Mouse (Mus musculus) hindbrain, embryonic 15.5 days (tissue): ENCODE measurements at regions not wholly inside any gene's neighbourhood (a gene's known extent, or its start where the extent isn't known, plus 50 kb on each side); places are given as distances from the start of the nearest gene placed in this dataset.

Source experiments
- ATAC-seq: fragments of 200-750 bp; cut with Nextera tagmentation; 2 replicates; pipeline ENCODE4 v1.8.0; 2017; ENCODE audit warnings: low read depth, moderate number of reproducible peaks, moderate TSS enrichment; ENCODE audit not compliant: low FRiP score
- H3K27ac ChIP-seq: fragments of 300-500 bp; sonication (generic); replicated peaks from 2 replicates; pipeline ENCODE4 v1.5.1; 2015; ENCODE audit warnings: mild to moderate bottlenecking, inconsistent platforms
- H3K27me3 ChIP-seq: fragments of 300-500 bp; sonication (generic); 2 replicates; pipeline ENCODE4 v1.6.1; 2015; ENCODE audit warnings: control low read depth, inconsistent platforms
- H3K36me3 ChIP-seq: fragments of 300-500 bp; sonication (generic); 2 replicates; pipeline ENCODE4 v1.6.1; 2015; ENCODE audit warnings: control low read depth, inconsistent platforms
- H3K4me1 ChIP-seq: fragments of 300-500 bp; sonication (generic); replicated peaks from 2 replicates; pipeline ENCODE4 v1.6.1; 2015; ENCODE audit warnings: control low read depth, inconsistent platforms
- H3K4me2 ChIP-seq: fragments of 300-500 bp; sonication (generic); 2 replicates; pipeline ENCODE4 v1.6.1; 2015; ENCODE audit warnings: moderate library complexity, mild to moderate bottlenecking, inconsistent platforms
- H3K4me3 ChIP-seq: fragments of 300-500 bp; sonication (generic); 2 replicates; pipeline ENCODE4 v1.5.1; 2015; ENCODE audit warnings: mild to moderate bottlenecking, inconsistent platforms
- H3K9ac ChIP-seq: fragments of 300-500 bp; sonication (generic); 2 replicates; pipeline ENCODE4 v1.6.1; 2015; ENCODE audit warnings: inconsistent platforms
- H3K9me3 ChIP-seq: fragments of 300-500 bp; sonication (generic); 2 replicates; pipeline ENCODE4 v1.6.1; 2016; ENCODE audit warnings: control low read depth, inconsistent platforms
- WGBS: fragments of 180-500 bp; shearing (Covaris S2); methylation state at CpG from one replicate; pipeline ENCODE4 v1.1.7; 2015; 5-methylcytosine and 5-hydroxymethylcytosine counted together

- ATAC-seq: no peak; the same call in 1 of the 2 replicates
- no peak overlapping the region for H3K9ac ChIP-seq
- H3K4me3 ChIP-seq: no peak overlapping the region
- H3K27me3 ChIP-seq: no peaks in the 10 kb centered on the region
- no peak overlapping the region for H3K27ac ChIP-seq
- 50% methylated on average over 5 of the region's 5 CpGs for WGBS
- no peak overlapping the region for H3K4me2 ChIP-seq
- H3K36me3 ChIP-seq: no peaks in the 10 kb centered on the region
- no peaks in the 10 kb centered on the region for H3K9me3 ChIP-seq
- no peaks in the 10 kb centered on the region for H3K4me1 ChIP-seq
Observed at GRCm38 (mm10) chr3:58206776-58207398, 207.6 kb upstream of the Tsc22d2 start.

- WGBS: 65% methylated on average over 3 of the region's 3 CpGs
- H3K4me1 ChIP-seq: no peaks in the 10 kb centered on the region
- H3K36me3 ChIP-seq: no peaks in the 10 kb centered on the region
- ATAC-seq: no peak
- H3K4me2 ChIP-seq: no peak overlapping the region
- H3K4me3 ChIP-seq: no peak overlapping the region
- no peak overlapping the region for H3K27ac ChIP-seq
- H3K9me3 ChIP-seq: no peaks in the 10 kb centered on the region
- H3K9ac ChIP-seq: no peak overlapping the region
- H3K27me3 ChIP-seq: no peaks in the 10 kb centered on the region
Observed at GRCm38 (mm10) chr3:58211016-58211415, 203.5 kb upstream of the Tsc22d2 start.

- Histone ChIP-seq H3K4me1 (no peaks in the 10 kb centered on the region), H3K9me3 (no peaks in the 10 kb centered on the region), H3K27me3 (no peaks in the 10 kb centered on the region), H3K4me3 (no peak overlapping the region), H3K36me3 (no peaks in the 10 kb centered on the region), H3K27ac (no peak overlapping the region), H3K9ac (no peak overlapping the region), H3K4me2 (no peak overlapping the region)
- ATAC-seq: no peak
- WGBS: 87% methylated on average over 2 of the region's 2 CpGs
Observed at GRCm38 (mm10) chr3:58224696-58225095, 189.8 kb upstream of the Tsc22d2 start.

DNA sequence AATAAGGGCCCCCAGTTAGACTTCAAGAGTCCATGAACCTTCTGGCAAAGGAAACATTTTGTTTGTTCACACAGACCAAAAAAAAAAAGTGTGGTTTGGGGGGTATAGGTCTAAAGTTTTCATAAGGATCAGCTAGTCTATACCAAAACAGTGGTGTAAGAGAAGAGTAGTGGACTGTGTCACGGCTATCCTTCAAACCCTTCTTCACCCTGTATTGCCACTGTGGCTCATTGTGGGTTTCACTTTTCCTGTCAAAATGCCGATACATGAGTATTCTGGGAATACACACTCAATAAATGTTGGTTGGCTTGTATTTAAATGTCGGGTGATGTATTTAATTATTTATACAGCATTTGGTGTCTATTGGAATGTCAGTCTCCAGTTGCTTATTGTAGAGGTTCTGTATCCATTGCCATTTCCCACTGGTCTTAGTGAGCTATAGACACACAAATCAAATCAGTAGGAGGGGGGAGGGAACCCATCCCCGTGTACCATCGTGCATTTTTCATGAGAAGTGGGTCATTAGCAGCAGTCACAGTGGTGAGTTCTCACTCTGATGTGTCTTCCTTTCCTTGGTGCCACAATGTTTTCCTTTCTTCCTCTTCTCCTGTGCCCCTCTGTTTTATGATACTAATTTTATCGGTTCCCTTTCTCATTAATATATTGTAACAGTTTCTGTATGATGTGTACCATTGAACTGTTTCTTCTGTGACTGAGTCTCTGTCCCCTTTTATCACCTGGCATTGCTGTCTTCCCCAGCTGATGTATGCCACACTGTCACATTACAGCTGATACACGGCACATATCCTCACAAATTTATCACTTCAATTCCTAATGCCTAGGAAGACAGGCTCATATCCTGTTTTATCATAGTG, 187.8 kb upstream of the Tsc22d2 start:
- 66% methylated on average over 7 of the region's 7 CpGs for WGBS
- H3K9me3 ChIP-seq: no peaks in the 10 kb centered on the region
- no peak overlapping the region for H3K4me3 ChIP-seq
- no peak overlapping the region for H3K4me2 ChIP-seq
- H3K27me3 ChIP-seq: no peaks in the 10 kb centered on the region
- H3K4me1 ChIP-seq: no peaks in the 10 kb centered on the region
- no peak for ATAC-seq
- no peak overlapping the region for H3K27ac ChIP-seq
- no peaks in the 10 kb centered on the region for H3K36me3 ChIP-seq
- H3K9ac ChIP-seq: no peak overlapping the region

GRCm38 (mm10) chr3:58227322-58227627, 187.2 kb upstream of the Tsc22d2 start:
- ATAC-seq: no peak
- Histone ChIP-seq H3K4me2 (no peak overlapping the region), H3K36me3 (no peaks in the 10 kb centered on the region), H3K9ac (no peak overlapping the region), H3K27ac (no peak overlapping the region), H3K27me3 (no peaks in the 10 kb centered on the region), H3K4me1 (no peaks in the 10 kb centered on the region), H3K4me3 (no peak overlapping the region), H3K9me3 (no peaks in the 10 kb centered on the region)
- 68% methylated on average over 5 of the region's 5 CpGs for WGBS

GRCm38 (mm10) chr3:58228189-58228588, 186.3 kb upstream of the Tsc22d2 start:
- no peak overlapping the region for H3K9ac ChIP-seq
- no peak overlapping the region for H3K27ac ChIP-seq
- no peak overlapping the region for H3K4me2 ChIP-seq
- 68% methylated on average over 3 of the region's 3 CpGs for WGBS
- H3K27me3 ChIP-seq: no peaks in the 10 kb centered on the region
- no peak overlapping the region for H3K4me3 ChIP-seq
- no peaks in the 10 kb centered on the region for H3K9me3 ChIP-seq
- no peak for ATAC-seq
- no peaks in the 10 kb centered on the region for H3K36me3 ChIP-seq
- no peaks in the 10 kb centered on the region for H3K4me1 ChIP-seq

GRCm38 (mm10) chr3:58231746-58232145, 182.8 kb upstream of the Tsc22d2 start:
- no peak overlapping the region for H3K4me3 ChIP-seq
- H3K9me3 ChIP-seq: no peaks in the 10 kb centered on the region
- no peak overlapping the region for H3K4me2 ChIP-seq
- 66% methylated on average over 2 of the region's 2 CpGs for WGBS
- no peak overlapping the region for H3K9ac ChIP-seq
- no peak for ATAC-seq
- H3K27ac ChIP-seq: no peak overlapping the region
- H3K27me3 ChIP-seq: no peaks in the 10 kb centered on the region
- H3K36me3 ChIP-seq: no peaks in the 10 kb centered on the region
- H3K4me1 ChIP-seq: no peaks in the 10 kb centered on the region

GRCm38 (mm10) chr3:58233296-58233695, 181.2 kb upstream of the Tsc22d2 start:
- no peak for ATAC-seq
- no peak overlapping the region for H3K4me3 ChIP-seq
- no peak overlapping the region for H3K27ac ChIP-seq
- no peaks in the 10 kb centered on the region for H3K27me3 ChIP-seq
- WGBS: 61% methylated on average over 2 of the region's 2 CpGs
- H3K36me3 ChIP-seq: no peaks in the 10 kb centered on the region
- H3K4me2 ChIP-seq: no peak overlapping the region
- no peaks in the 10 kb centered on the region for H3K4me1 ChIP-seq
- no peaks in the 10 kb centered on the region for H3K9me3 ChIP-seq
- H3K9ac ChIP-seq: no peak overlapping the region

DNA sequence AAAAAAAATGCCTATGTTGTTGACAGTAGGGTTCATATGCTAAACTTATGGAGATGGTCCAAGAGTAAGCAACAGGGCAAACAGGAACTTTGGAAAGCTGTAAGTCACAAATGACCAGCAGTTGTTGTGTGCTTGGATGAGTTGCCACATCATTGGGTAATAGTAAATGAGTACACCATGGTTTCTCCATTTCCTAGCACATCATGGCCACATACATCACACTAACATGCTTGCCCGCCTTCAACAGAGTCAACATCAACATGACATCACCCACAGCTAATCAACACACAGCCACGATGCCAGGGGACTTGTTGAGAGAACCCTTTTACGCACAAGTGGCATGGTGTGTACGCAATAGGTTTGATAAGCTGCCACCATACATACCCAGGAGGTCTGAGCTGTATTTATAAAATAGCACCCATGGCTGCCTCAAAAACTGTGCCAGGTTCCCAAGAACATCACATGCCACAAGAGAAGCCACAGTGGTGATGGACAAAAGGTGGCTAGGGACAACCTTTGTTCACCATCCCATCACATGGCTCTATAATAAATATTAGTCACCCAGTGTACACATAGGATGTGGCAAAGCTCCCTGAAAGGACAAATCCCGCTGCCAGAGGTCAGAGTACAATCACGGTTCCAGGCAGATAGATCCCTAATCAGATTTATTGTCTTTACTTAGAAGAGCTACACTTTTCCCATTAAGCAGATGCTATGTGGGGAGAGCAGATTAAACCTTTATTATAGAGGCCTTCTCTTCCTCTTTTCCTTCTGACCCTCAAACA, 179.5 kb upstream of the Tsc22d2 start:
- ATAC-seq: no peak
- WGBS: 90% methylated on average over 6 of the region's 6 CpGs
- H3K9ac ChIP-seq: no peak overlapping the region
- H3K4me3 ChIP-seq: no peak overlapping the region
- H3K9me3 ChIP-seq: no peaks in the 10 kb centered on the region
- H3K27me3 ChIP-seq: no peaks in the 10 kb centered on the region
- H3K27ac ChIP-seq: no peak overlapping the region
- H3K36me3 ChIP-seq: no peaks in the 10 kb centered on the region
- H3K4me1 ChIP-seq: no peaks in the 10 kb centered on the region
- H3K4me2 ChIP-seq: no peak overlapping the region

DNA sequence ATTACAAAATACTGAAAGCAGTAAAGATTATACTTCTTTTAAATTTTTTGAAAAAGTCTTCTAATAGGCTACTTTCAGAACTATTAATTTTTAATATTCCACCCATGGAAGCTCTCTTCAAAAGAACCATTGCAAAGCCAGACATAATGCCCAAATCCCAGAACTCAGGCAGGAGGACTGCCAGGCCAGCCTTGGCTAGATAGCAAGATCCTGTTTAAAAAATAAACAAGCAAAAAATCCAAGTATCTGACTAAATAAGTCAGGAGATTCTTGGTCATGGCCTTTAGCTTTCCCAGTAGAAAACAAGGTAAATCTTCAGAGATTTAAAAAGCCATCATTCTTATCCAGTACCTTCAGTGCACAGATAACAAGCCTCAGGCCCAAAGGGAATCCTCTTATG, 176.4 kb upstream of the Tsc22d2 start:
- Histone ChIP-seq H3K27ac (no peak overlapping the region), H3K9ac (no peak overlapping the region), H3K36me3 (no peaks in the 10 kb centered on the region), H3K4me3 (no peak overlapping the region), H3K9me3 (no peaks in the 10 kb centered on the region), H3K4me1 (no peaks in the 10 kb centered on the region), H3K4me2 (no peak overlapping the region), H3K27me3 (no peaks in the 10 kb centered on the region)
- ATAC-seq: no peak

DNA sequence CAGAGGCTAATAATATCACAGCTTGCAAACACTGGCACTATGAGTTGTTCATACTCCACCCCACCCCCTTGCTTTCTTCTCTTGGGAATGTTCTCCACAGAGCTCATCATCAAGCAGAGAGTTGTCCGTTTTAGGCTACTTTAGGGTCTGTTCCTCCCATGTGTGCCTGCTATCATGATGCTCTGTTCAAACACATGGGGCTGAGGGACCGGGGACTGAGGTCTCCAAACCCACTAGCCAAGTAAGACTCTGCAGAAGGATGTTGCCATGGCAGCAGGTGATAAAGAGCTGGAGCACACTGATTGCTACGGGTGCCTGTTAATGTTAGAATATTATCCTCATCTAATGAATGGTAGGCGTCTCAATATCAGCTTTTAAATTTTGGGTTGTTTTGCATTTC, 173.7 kb upstream of the Tsc22d2 start:
- Histone ChIP-seq H3K27ac (no peak overlapping the region), H3K4me1 (peaks cover 3% of the 10 kb centered on the region; the same call in 1 of the 2 replicates), H3K9me3 (no peaks in the 10 kb centered on the region), H3K4me2 (no peak overlapping the region), H3K9ac (no peak overlapping the region), H3K4me3 (no peak overlapping the region), H3K27me3 (no peaks in the 10 kb centered on the region), H3K36me3 (no peaks in the 10 kb centered on the region)
- 73% methylated on average over 4 of the region's 4 CpGs for WGBS
- no peak for ATAC-seq

DNA sequence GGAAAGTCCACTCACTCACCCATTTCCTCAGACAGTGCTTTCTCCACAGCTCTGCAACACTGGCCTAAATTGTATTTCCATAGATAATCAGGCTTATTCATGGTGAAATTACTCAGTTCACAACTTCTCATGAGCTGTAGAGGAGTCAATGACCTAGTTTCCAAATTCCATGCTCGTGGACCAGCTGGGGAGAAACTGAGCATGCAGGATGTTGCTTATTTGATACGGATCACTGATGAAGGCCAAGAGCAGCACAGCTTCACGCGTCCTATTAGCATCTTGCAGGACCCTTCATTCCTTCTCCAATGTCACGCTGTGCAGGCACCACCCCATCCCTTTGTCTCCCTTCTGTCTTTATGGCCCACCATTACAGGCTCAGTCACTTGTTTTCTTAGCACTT, 169.2 kb upstream of the Tsc22d2 start:
- no peaks in the 10 kb centered on the region for H3K36me3 ChIP-seq
- H3K9ac ChIP-seq: no peak overlapping the region
- no peak overlapping the region for H3K4me2 ChIP-seq
- no peak for ATAC-seq
- H3K27ac ChIP-seq: no peak overlapping the region
- H3K4me1 ChIP-seq: peaks cover 3% of the 10 kb centered on the region; the same call in 1 of the 2 replicates
- no peaks in the 10 kb centered on the region for H3K27me3 ChIP-seq
- WGBS: 7% methylated on average over 5 of the region's 5 CpGs
- no peaks in the 10 kb centered on the region for H3K9me3 ChIP-seq
- H3K4me3 ChIP-seq: no peak overlapping the region
